Mouse (Mus musculus): ENCODE data around the gene Parn. TPM values are rescaled to one million over a fixed set of nuclear protein-coding genes. Genes with fewer than 3 reads are reported as not detected.

Gene Parn
- polyA plus RNA-seq, 1 experiment from 2014 or later, result 41.4 TPM

- no peak for ATAC-seq (ENCODE audit: insufficient number of reproducible peaks, low FRiP score, low TSS enrichment, low read depth)
- Histone ChIP-seq H3K27ac (no peak overlapping the region), H3K4me1 (no peaks in the 10 kb centered on the region), H3K36me3 (peaks cover 13% of the 10 kb centered on the region), H3K9me3 (peaks cover 4% of the 10 kb centered on the region; the same call in 1 of the 2 replicates), H3K4me3 (no peak overlapping the region), H3K27me3 (no peaks in the 10 kb centered on the region), H3K4me2 (no peak overlapping the region), H3K9ac (no peak overlapping the region)
- 64% methylated on average over 15 of the region's 15 CpGs for WGBS
Observed at GRCm38 (mm10) chr16:13541121-13541747, 126.7 kb downstream of the Parn start.

- H3K9me3 ChIP-seq, result no peaks in the 10 kb centered on the region
Observed at GRCm38 (mm10) chr16:13538933-13539648, 128.9 kb downstream of the Parn start.

GRCm38 (mm10) chr16:13538213-13538932 is 129.6 kb downstream of the Parn start:
- 47% methylated on average over 13 of the region's 13 CpGs for WGBS
- Histone ChIP-seq H3K4me3 (no peak overlapping the region), H3K4me2 (no peak overlapping the region), H3K9ac (no peak overlapping the region), H3K27ac (no peak overlapping the region), H3K27me3 (no peaks in the 10 kb centered on the region), H3K9me3 (no peaks in the 10 kb centered on the region), H3K4me1 (no peaks in the 10 kb centered on the region), H3K36me3 (peaks cover 3% of the 10 kb centered on the region; the same call in 1 of the 2 replicates)
- ATAC-seq (ENCODE audit: insufficient number of reproducible peaks, low FRiP score, low TSS enrichment, low read depth), result no peak

More at GRCm38 (mm10) chr16:13538933-13539648, 128.9 kb downstream of the Parn start:
- H3K36me3 ChIP-seq, result peaks cover 3% of the 10 kb centered on the region; the same call in 1 of the 2 replicates
- no peaks in the 10 kb centered on the region for H3K27me3 ChIP-seq
- H3K4me1 ChIP-seq, result no peaks in the 10 kb centered on the region
- no peak overlapping the region for H3K9ac ChIP-seq
- H3K27ac ChIP-seq, result no peak overlapping the region
- H3K4me2 ChIP-seq, result no peak overlapping the region
- no peak overlapping the region for H3K4me3 ChIP-seq
- 74% methylated on average over 9 of the region's 9 CpGs for WGBS
- ATAC-seq (ENCODE audit: insufficient number of reproducible peaks, low FRiP score, low TSS enrichment, low read depth), result no peak

DNA sequence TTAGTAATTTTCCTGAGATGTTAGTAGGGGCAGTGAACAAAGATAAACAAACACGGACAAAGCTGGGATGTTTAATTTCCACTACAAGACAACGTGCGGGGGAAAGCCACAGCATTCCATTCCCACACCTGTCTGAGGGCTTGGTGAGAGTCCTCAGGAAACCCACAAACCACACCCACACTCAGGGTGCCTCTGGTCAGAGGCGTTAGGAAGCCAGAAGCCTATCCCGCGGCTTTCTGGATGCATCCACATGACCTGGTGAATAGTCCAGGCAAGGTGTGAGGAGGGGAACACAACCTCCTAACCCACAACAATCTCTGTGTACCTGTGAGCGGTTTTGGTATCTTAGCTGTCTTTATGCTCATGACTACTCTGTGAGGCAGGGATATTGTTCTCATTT is 131.6 kb downstream of the Parn start:
- H3K4me2 ChIP-seq, result no peak overlapping the region
- H3K36me3 ChIP-seq, result peaks cover 3% of the 10 kb centered on the region; the same call in 1 of the 2 replicates
- H3K9me3 ChIP-seq, result no peaks in the 10 kb centered on the region
- H3K27ac ChIP-seq, result no peak overlapping the region
- no peak for ATAC-seq (ENCODE audit: insufficient number of reproducible peaks, low FRiP score, low TSS enrichment, low read depth)
- H3K4me3 ChIP-seq, result no peak overlapping the region
- no peaks in the 10 kb centered on the region for H3K4me1 ChIP-seq
- WGBS, result 83% methylated on average over 7 of the region's 7 CpGs
- H3K27me3 ChIP-seq, result no peaks in the 10 kb centered on the region
- no peak overlapping the region for H3K9ac ChIP-seq

DNA sequence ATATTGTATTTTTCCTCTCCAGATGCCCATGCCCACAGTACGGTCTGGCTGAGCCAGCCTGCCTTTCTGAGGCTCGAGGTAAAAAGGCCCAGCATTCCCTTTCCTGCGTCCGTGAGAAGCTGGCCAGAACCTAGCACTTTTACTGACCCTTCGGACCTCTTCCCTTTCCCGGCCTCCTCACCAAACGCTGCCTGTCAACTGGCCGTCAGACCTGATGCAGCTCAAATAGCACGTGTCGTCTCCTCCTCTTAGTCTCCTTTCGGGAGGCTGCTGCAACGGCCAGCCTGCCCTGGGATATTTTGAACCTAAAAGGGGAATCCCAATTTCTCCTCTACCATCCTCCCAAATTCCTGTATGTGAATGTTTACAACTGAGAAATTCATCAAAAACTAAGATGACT is 132.1 kb downstream of the Parn start:
- no peak for ATAC-seq (ENCODE audit: insufficient number of reproducible peaks, low FRiP score, low TSS enrichment, low read depth)
- WGBS, result 76% methylated on average over 12 of the region's 12 CpGs
- no peaks in the 10 kb centered on the region for H3K9me3 ChIP-seq
- no peak overlapping the region for H3K4me3 ChIP-seq
- H3K9ac ChIP-seq, result no peak overlapping the region
- no peak overlapping the region for H3K27ac ChIP-seq
- H3K4me1 ChIP-seq, result no peaks in the 10 kb centered on the region
- no peak overlapping the region for H3K4me2 ChIP-seq
- no peaks in the 10 kb centered on the region for H3K27me3 ChIP-seq
- H3K36me3 ChIP-seq, result peaks cover 3% of the 10 kb centered on the region; the same call in 1 of the 2 replicates

DNA sequence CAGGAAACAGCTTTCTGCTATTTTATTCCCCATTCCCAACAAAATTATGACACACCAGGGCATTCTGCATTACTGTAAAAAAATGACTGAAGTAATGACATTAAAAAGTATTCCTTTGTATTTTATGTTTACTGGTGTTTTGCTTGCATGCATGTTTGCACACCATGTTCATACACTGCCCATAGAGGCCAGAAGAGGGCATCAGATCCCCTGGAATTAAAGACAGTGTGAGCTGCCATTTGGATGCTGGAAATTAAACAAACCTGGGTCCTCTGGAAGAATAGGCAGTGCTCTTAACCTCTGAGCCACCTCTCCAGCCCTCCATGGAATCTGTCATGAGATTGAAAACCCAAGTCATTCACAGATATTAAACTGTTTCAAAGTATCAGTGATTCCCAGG is 135.1 kb downstream of the Parn start:
- Histone ChIP-seq H3K9ac (no peak overlapping the region), H3K9me3 (no peaks in the 10 kb centered on the region), H3K4me1 (no peaks in the 10 kb centered on the region), H3K36me3 (peaks cover 3% of the 10 kb centered on the region; the same call in 1 of the 2 replicates), H3K4me2 (no peak overlapping the region), H3K4me3 (no peak overlapping the region), H3K27me3 (no peaks in the 10 kb centered on the region), H3K27ac (no peak overlapping the region)
- ATAC-seq (ENCODE audit: insufficient number of reproducible peaks, low FRiP score, low TSS enrichment, low read depth), result no peak

- Histone ChIP-seq H3K9ac (no peak overlapping the region), H3K27me3 (no peaks in the 10 kb centered on the region), H3K9me3 (no peaks in the 10 kb centered on the region), H3K4me1 (no peaks in the 10 kb centered on the region), H3K4me2 (no peak overlapping the region), H3K27ac (no peak overlapping the region), H3K36me3 (no peaks in the 10 kb centered on the region), H3K4me3 (no peak overlapping the region)
- ATAC-seq (ENCODE audit: insufficient number of reproducible peaks, low FRiP score, low TSS enrichment, low read depth), result no peak
- 88% methylated on average over 5 of the region's 5 CpGs for WGBS
Observed at GRCm38 (mm10) chr16:13531279-13531678, 136.7 kb downstream of the Parn start.

GRCm38 (mm10) chr16:13521359-13521758 is 146.6 kb downstream of the Parn start:
- WGBS, result 56% methylated on average over 6 of the region's 6 CpGs

DNA sequence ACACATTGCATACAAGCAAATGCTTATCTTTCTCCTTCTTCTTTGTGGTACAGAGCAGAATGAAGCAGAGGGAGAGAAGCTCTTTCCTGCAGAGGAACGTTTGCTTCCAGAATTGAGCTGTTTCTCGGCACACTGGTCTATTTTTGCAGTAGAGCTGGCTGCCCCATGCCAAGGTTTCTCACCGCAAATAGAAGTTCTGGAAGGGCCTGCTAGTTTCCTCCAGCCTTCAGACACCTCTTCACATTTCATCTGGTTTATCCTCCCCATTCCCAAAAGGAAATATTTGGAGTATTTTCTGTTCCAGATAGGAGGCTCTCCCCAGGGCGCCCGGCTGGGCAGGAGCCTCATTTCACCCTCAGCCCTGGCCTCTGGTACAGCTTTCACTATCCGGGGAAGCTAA is 147.7 kb downstream of the Parn start:
- 76% methylated on average over 6 of the region's 6 CpGs for WGBS
- no peaks in the 10 kb centered on the region for H3K9me3 ChIP-seq
- no peaks in the 10 kb centered on the region for H3K27me3 ChIP-seq
- no peak overlapping the region for H3K4me2 ChIP-seq
- H3K4me3 ChIP-seq, result no peak overlapping the region
- no peaks in the 10 kb centered on the region for H3K36me3 ChIP-seq
- H3K4me1 ChIP-seq, result no peaks in the 10 kb centered on the region
- no peak overlapping the region for H3K27ac ChIP-seq
- no peak overlapping the region for H3K9ac ChIP-seq
- ATAC-seq (ENCODE audit: insufficient number of reproducible peaks, low FRiP score, low TSS enrichment, low read depth), result no peak

More at GRCm38 (mm10) chr16:13521359-13521758, 146.6 kb downstream of the Parn start:
- Histone ChIP-seq H3K36me3 (no peaks in the 10 kb centered on the region), H3K27me3 (no peaks in the 10 kb centered on the region), H3K4me3 (no peak overlapping the region), H3K4me1 (no peaks in the 10 kb centered on the region), H3K4me2 (no peak overlapping the region), H3K27ac (no peak overlapping the region), H3K9me3 (no peaks in the 10 kb centered on the region), H3K9ac (no peak overlapping the region)
- ATAC-seq (ENCODE audit: insufficient number of reproducible peaks, low FRiP score, low TSS enrichment, low read depth), result no peak

- H3K4me1 ChIP-seq, result 0 out of 2 replicates have a peak, but pooled peaks cover under 1% of the 10 kb centered on the region
- H3K9ac ChIP-seq, result no peak overlapping the region
- no peaks in the 10 kb centered on the region for H3K9me3 ChIP-seq
- H3K27me3 ChIP-seq, result no peaks in the 10 kb centered on the region
- H3K36me3 ChIP-seq, result no peaks in the 10 kb centered on the region
- no peak for ATAC-seq (ENCODE audit: insufficient number of reproducible peaks, low FRiP score, low TSS enrichment, low read depth)
- H3K4me3 ChIP-seq, result no peak overlapping the region
- H3K4me2 ChIP-seq, result no peak overlapping the region
- 48% methylated on average over 3 of the region's 3 CpGs for WGBS
- no peak overlapping the region for H3K27ac ChIP-seq
Observed at GRCm38 (mm10) chr16:13516214-13516613, 151.8 kb downstream of the Parn start.

DNA sequence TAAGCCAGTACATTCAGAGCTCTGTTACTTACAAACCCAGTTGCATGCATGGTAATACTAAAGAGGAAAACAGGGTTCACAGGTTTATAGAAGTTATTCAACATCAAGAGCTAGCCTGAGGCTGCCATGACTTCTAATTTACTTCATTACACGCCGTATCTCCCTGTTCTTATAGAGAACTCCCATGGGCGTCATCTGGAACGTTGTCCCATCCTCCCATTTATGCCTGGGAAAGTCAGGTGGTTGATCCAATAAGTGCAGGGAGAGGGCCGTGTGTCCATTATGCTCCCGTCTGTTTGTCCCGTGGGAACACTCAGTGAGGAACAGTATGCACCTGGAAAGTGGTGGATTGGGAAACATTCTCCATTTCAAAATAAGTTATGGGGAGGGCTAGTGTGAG is 152.4 kb downstream of the Parn start:
- H3K27me3 ChIP-seq, result no peaks in the 10 kb centered on the region
- H3K27ac ChIP-seq, result no peak overlapping the region
- H3K4me1 ChIP-seq, result 0 out of 2 replicates have a peak, but pooled peaks cover 4% of the 10 kb centered on the region
- H3K4me2 ChIP-seq, result no peak overlapping the region
- no peak overlapping the region for H3K4me3 ChIP-seq
- H3K9ac ChIP-seq, result no peak overlapping the region
- H3K36me3 ChIP-seq, result no peaks in the 10 kb centered on the region
- no peak for ATAC-seq (ENCODE audit: insufficient number of reproducible peaks, low FRiP score, low TSS enrichment, low read depth)
- H3K9me3 ChIP-seq, result no peaks in the 10 kb centered on the region
- whole genome bisulfite sequencing, result 77% methylated on average over 7 of the region's 7 CpGs

DNA sequence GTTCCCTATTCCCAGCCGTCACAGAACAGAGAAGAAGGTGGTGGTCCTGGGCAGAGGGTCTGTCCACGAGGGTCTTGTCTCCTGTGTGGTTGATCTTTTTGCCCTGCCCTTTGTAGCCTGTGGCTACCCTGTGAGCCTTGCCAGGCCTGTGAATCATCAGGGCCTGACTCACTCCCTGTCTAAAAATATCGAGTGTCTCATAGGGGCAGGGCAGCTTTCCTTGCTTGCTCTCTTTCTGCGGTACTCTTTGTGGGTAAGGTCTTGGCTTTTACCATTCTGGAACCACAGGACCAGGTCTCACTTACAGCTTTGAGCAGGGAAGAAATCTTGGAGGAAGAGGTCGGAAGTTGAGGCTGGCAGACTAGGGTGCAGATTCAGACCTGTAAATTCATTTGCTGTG is 162.9 kb downstream of the Parn start:
- H3K9me3 ChIP-seq, result no peaks in the 10 kb centered on the region
- no peaks in the 10 kb centered on the region for H3K27me3 ChIP-seq
- no peak for ATAC-seq (ENCODE audit: insufficient number of reproducible peaks, low FRiP score, low TSS enrichment, low read depth)
- no peak overlapping the region for H3K4me2 ChIP-seq
- H3K9ac ChIP-seq, result no peak overlapping the region
- no peaks in the 10 kb centered on the region for H3K36me3 ChIP-seq
- H3K27ac ChIP-seq, result no peak overlapping the region
- no peaks in the 10 kb centered on the region for H3K4me1 ChIP-seq
- 68% methylated on average over 5 of the region's 5 CpGs for WGBS
- H3K4me3 ChIP-seq, result no peak overlapping the region

Measured in limb, embryonic 15.5 days (tissue).